Mouse (Mus musculus) right cerebral cortex, adult 2 months (tissue): ENCODE measurements around the gene Ptpa.
"Not testable (repeated sequence)": the region's sequence is repeated elsewhere in the genome, so short reads cannot be mapped to it uniquely, and the experiment has no call there.

Source experiments
- DNase-seq, 2 experiments: peaks; one replicate each; pipeline ENCODE4 v3.0.0; 2021 to 2022; ENCODE audit warnings: low spot score in 2 of 2

Gene Ptpa

DNA sequence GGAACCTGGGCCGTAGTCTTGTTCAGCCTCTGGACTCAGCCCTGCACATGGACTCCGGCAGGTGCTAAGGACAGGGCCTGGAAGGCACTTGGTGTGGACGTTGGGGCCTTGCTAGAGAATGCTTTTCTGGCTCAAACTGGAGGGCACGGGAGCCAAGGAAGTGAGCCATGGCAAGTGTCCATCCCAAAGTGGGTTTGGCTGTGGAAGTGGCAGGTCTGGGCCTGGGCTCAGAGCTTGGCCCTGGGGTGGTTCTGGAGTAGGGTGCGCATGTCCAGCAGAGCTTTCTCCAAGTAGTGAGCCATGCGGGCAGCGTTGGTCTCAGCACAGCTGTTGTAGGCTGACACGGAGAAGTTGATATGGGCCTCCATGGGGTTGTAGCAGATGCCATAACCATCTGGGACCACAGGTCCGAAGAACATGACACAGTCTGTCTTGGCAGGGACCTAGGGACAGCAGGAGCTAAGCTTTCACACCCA lies 13.4 kb upstream of the Ptpa start:
- no peak for DNase-seq

DNA sequence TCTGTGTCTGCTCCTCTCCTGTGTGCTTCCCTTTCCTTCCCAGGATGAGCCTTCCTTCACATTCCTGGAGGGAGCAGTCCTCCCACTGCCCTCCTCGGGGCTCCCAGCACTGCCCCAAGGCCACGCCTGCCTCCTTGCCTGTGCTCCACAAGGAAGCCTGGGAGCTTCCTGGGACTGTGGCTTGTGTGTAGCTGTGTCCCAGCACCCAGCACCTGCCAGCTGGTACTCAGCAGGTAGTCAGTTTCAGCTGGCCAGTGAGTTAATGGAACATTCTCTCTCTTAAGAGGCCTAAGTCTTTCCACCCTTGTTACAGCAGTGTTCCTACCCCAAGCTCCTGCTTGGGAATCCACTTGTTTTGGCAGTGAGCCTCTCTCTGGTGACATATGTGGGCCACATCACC lies 13.0 kb upstream of the Ptpa start:
- no peak for DNase-seq

DNA sequence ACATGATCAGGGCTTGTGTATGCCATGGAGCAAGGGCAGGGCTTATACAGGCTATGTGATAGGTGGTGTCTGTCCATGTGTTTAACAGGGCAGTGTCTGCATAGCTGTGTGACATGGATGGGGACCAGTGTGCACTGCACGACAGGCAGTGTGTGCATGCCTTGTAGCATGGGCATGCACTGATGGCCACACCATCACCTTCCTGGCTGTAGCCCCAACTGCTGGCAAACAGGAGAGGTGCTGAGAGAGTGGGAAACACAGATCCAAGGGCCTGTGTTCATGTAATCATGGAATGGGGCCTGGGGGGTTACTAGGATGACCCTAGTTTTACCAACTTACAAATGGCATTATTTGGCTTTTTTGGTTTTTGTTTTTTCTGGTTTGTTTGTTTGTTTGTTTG lies 12.0 kb upstream of the Ptpa start:
- DNase-seq: no peak

DNA sequence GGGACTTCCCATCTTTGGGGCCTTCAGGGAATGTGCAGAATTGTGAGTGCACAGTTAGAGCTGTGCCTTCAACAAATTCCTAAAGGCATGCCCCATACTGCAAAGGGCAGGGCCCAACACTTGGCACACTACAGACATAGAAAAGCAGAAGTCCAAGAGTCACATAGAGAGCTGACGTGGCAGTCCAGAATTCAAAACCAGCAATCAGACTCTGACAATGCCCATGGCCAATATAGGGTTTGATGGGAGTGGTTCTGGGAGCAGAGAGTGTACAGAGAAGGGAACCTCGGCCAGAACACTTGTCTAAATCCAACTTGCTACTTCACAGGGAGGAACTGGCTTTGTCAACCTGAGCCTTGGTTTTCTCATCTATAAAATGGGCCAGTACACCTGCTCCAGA lies 8.6 kb upstream of the Ptpa start:
- no peak for DNase-seq

DNA sequence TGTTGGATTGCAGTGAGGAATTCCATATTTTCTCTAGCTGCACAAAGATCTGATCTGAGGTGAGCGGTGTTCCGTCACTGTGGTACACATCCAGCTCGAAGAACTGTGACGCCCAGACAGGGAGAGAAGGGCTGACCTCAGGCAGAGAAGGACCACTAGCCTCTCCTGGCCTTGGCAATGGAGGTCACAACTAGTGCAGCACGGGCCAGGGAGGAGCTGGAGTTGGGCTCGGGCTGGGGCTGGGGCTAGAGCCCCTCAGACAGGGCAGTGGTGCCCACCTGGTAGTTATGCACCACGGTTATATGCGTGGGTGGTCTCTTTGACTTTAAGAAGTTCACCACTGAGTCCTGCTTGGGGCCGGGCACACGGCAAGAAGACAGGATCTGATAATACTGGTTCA lies 8.1 kb upstream of the Ptpa start:
- DNase-seq: no peak

DNA sequence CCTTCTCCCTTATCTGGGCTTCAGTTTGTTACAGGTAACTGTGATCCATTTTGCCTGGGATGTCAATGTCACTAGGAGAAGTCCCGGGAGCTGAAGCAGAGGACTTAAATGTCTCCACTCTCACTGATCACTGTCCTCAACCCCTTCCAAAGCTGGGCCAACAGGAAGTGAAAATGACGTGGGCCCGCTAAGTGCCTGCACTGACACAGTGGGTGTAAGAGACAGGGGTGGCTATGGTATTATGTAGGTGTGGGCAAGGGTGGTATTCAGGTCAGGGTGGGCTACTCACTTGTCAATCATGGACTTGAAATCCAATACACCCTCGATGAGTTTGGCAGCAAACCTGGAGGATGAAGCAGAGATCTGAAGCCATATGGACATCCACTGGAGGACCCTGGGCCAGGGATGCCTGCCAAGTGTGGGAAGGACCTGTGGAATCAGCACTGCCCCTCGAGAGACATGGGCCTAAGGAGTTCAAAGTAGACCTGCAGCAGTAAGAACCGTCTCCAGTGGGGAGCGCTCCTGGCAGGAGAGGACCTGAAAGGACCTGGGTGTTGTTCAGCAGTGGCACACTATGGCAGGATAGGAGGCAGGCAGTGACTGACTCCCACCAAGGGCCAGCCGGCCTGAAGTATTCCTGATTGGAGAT lies 7.3 kb upstream of the Ptpa start:
- DNase-seq: no peak

DNA sequence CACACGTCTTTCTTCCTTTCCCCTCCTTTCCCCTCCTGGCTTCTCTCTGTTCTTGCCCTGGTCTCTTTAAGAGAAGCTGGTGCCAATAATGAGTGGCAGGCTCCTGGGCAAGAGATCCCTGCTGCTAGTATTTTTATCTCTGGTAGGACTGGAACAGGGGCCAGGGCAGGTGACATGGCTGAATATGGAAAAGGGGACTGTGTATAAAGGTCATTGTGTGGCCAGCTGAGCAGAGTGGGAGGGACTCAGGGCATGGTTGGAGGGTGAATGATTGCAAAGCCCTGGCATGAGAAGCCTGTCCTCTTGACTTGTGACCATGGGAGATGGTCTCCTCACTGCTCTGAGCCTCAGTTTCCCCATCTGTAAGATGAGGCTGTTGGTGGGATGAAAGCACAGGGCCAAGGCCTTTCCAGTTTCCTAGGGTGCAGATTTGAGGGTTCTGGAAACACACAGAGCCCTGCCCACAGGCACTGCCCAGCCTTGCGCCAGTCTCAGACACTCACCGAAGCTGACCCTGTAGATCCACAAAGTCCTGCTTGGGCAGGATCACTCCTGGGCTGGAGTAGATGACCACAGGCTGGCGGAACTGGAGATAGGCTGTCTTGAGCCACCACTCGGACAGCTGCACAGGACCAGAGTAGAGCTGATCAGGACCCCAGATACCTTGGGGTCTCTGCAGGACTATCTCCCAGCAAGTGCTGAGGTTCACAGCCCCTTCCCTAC lies 6.2 kb upstream of the Ptpa start:
- no peak for DNase-seq

DNA sequence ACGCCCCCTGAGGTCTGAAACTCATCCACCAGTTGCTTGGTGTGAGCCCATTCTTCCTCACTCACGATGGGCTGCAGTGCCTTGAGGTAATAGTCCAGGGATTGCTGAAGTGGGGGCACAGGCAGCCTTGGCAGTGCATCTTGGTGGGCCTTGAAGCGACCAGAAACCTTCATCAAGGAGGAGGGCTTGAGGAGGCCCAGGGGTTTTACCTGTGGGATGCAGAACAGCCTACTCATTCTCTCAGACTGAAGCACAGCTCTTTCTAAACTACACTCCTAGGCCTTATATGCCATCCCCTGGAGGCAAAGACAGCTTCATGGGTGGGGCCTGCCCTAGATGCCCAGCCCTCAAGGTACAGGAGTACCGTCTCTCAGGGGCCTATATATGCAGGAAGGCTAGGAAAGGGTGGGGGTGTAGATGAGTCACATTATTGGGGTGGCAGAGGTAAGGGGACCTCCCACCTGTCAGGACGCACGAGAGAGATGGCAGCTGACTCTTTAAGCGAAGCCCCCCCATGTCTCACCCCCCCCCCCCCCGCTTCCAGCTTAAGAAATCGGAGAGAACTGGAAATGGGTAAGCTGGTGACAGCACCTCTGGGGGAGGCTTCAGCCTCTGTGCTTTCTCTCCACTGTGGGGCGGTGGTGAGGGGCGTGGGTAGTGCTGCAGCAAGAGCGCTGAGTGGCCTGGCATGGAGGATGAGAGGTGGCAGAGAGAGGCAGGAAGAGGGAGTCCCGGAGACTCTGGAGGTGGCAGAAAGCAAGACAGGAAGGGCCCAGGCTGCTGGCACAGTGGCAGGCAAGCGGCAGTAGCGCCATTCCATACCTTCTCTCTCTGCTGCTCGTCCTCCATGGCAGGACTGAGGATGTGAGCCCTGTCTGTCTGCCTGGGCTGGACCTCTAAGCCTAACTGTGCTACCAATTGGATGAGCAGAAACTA lies 2.5 kb upstream of the Ptpa start:
- peak; percentile 69 to 77 for DNase-seq

DNA sequence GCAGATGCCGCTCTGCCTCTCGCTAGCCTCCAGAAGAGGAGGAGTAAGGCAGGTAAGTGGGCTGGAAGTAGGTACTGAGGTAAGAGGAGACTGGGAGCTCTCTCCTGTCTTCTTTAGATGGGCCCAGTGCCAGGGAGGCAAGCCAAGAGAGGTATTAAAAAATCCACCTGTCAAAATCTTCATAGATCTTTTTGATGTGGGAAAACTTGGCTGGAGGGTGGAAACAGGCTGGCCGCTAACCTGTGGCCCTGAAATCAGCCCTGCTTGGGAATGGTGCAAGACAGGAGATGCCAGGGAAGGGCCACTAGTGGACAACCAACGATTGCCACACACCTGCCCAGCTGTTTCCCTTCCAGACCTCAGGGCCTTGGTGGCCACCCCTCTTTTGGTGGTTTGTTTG lies 1.7 kb upstream of the Ptpa start:
- no peak for DNase-seq

DNA sequence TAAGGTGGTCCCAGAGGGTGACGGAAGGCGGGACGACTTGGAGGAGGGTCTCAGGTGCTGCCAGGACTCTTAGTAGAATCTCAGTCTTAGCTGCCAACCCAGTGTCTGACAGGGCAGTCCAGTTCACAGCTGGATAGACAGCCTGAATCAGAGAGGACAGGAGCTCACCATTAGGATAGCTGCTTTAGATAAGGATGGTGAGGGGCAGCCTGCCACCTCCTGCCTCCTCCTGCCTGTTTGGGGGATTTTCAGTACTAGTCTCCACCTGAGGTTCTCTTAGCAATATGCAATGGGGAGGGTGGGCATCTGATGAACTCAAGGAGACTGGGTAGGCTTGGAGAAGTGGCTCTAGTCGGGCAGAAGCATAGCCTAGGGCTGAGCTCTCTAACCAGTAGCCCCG lies 1.2 kb upstream of the Ptpa start:
- no peak for DNase-seq

DNA sequence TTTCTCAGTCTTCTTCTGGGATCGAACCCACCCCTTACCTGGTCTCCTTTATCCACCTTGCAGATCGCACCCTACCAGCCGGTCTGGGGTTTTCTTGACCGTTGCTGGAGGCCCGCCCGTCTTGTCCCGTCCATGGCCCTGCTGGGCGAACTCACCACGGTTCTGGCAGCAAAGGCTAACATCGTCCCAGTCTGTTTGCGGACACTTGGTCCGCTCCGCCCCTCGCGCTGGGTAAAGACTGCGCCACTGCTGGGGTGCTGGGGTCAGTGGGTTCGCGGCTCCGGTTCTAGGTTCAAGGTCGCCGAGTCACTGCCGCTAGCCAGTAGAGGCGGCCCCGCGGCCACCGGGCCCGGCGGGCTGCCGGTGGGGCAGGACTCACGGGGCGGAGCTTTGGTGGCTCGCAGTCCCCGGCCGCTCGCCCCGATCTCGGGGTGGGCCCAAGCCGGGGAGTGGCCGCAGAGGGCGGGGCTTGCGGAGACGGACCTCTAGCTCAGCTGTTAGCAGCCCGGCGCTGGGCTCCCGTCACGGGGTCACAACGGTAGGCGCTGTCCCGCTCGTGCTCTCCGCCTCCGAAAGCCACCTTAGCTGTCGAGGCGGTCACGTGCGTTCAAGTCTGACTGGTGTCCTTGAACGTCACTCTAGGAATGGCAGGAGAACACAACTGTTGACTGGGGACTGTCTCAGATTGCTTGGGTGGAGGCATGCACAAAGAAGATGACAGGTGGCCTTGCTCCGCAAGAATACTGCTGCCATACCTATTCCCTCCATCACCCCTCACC lies 493 bp upstream of the Ptpa start, which contains the start of gene Crat:
TSS of gene Crat (minus strand) at position 657 of the 779 bp plus-strand sequence.
- DNase-seq: peak; percentile 86 to 92

DNA sequence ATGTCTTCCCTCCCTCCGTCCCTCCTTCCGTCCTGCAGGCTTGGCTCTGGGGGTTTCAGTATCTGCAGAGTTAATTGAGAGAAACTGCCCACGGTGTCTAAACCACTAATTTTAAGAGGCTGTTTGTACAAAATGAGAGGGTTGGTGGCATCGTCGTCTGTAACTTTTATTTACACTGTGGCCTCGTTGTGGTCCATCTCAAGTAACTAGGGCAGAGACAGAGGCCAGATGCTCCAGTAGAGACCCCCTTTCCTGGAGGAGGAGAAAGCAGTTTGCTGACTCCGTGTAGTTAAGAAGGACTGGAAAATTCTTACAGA lies 768 bp downstream of the Ptpa start:
- DNase-seq: no peak

DNA sequence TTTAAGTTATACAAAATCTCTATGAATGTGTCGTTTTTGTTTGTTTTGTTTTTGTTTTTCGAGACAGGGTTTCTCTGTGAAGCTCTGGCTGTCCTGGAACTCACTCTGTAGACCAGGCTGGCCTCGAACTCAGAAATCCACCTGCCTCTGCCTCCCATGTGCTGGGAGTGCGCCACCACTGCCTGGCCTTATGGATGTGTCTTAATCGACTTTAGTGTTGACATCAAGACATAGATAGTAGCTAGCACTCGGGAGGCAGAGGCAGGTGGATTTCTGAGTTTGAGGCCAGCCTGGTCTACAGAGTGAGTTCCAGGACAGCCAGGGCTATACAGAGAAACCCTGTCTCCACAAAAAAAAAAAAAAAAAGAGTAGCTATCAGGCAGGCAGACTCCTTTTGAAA lies 1.3 kb downstream of the Ptpa start:
- DNase-seq: not testable (repeated sequence)

DNA sequence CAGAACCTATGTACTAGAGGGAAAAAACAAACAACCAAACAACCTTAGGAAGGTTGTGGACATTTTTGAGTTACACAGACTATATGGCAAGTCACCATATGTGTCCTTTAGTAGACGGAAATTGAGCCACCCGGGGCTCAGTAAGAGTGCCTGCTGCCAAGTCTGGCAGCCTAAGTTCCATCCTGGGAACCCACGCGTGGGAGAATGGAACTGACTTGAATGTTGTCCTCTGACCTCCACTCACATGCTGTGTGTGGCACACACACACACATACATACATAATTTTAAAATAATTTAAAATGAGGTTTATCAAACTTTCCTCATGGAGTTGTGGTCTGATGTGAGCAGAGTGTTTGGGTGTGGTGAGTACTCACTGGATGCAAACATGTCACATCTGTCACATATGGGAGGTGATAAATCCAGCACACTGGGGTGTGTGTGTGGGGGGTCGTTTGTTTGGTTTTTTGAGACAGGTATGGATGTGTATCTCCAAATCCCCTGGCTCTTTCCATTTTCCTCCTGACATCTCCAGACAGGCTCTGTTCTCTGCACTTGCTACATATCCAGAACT lies 1.8 kb downstream of the Ptpa start:
- DNase-seq: no peak

DNA sequence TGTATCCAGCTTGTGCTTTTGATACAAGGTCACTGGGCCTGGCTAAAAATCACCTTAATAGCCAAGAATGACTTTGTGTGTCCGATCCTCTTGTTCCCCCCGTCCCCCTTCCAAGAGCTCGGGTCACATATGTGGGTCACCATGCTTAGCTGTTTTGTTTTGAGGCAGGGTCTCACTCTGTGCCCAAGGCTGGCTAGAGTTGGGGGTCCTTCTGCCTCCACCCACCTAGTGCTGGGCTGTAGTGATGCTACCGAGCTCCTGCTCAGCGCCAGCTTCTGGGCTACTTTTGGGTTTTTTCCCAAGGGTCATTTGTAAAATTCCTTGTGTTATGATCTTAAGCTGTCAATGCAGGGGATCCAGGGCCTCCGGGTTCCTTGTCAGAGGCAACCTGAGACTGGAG lies 2.4 kb downstream of the Ptpa start:
- DNase-seq: no peak

DNA sequence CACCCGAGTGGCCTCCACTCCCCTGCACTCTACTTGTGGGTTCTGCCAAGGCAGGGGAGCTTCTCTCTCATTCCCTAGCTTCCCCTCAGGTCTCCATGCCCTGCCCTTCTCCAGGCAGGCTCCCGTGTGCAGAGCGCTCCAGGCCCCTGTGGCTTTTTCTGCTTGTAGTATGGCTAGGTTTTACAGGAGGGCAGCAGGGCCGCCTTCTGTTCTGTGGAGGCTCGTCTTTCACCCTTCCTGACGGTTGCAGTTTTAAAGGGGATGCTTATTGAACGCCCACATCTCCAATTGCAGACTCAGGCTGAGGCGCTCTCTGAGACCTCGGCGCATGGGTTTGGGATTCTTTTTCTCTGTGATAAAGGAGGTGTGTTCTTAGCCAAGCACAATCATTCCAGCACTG lies 3.3 kb downstream of the Ptpa start:
- DNase-seq: no peak

DNA sequence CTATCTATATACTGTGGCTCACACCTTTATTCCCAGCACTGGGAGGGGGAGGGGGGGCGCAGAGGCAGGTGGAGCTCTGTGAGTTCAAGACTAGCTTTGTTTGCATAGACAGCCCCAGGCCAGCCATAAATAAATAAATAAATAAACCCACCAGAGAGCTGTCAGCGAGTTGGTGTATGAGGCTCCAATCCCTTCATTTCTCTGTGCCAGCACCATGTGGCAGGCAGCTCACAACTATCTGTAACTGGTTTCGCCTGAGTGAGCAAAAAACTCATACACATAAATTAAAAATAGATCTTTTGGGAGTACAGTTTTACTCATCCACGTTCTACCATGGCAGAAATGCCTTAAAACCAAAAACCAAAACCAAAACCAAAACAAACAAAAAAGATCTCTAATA lies 5.6 kb downstream of the Ptpa start:
- no peak for DNase-seq

DNA sequence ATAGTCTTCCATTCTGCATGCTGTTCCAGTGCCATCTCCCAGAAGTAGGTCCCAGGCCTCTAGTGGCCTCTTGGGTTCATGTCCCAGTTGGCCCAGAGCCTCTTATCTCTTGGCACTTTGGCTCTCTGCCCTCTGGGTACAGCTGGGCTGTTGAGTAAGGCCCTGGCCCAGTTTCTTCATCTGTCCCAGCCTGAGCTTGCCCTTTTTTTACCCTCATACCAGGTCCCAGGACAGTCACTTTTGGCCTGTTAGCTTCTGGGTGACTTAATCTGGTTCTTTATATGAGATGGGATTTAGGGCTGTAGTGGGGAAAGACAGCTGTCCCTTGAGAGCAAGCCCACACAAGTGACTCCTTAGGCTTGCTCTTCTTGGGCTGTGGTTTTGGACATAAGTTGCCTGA lies 13.3 kb downstream of the Ptpa start:
- no peak for DNase-seq

DNA sequence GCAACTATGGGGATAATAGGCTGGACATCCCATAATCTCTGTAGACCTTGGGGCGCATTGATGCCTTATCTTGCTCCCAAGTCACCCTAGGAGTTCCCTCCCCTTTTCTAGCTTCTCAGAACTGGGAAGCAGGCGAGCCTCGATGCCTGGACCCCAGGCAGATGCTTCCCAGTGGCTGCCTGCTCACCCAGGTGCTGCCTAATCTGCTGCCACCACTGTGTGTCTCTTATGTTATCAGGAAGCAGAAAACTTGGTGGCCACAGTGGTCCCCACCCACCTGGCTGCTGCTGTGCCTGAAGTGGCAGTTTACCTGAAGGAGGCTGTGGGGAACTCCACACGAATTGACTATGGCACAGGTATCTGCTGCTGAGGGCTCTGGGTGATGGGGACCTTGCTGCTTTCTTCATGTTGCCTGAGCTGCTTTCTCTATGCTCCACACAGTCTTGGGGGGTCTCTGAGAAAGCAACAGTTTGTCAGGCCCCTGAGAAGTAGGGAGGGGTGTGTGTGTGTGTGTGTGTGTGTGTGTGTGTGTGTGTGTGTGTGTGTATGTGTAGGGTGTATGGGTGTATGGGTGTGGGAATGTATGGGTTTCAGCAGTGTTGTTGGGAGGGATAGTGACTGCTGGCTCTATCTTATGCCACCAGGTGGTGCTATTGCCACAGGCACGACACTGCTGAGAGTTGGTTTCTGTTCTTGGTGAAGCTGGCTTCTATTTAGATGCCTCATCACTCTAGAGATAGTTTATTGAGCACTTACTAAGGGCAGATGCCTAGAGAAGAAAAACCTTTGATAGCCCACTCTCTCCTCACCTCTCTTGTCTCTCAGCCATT lies 19.7 kb downstream of the Ptpa start:
- DNase-seq: peak; percentile 77 to 82

DNA sequence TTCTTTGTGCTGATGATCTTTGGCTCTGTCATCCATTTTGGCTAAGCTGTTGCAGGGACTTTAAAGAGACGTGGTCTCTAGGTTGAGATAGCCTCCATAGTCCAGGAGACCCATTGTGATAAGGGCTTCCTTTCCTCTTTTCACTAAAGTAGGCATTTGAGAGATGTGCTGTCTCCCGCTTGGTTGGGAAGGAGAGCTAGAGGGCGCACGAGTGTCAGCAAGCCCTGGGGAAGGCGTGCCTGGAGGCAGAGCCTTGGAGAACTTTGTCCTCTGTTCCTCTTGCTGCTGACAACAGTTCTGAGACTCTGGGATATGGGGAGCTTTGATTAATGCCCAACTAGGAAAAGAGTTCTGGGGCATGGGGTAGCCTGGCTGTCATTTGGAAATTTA lies 20.3 kb downstream of the Ptpa start:
- DNase-seq: no peak

DNA sequence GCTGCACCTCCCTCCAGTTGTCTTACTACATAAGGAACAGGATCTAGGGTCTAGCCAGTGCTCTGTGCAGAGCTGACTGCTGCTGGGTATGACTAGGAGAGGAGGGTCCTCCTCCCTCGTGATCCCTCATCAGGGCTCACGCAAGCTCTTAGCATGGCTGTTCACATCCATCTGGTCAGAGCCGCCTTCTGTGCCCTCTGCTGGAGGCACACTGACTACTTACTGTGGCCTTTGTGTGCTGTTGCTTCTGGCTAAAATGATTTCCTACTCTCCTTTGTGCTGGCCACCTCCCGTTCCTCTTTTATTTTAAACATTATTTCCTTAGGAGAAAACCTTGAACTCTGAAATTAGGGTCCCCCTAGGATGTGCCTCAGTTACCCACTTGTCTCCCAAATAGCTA lies 21.0 kb downstream of the Ptpa start:
- no peak for DNase-seq
